Mouse (Mus musculus) brown adipose tissue, adult 24 weeks (tissue): ENCODE measurements around the gene Unc79. TPM values are rescaled to one million over a fixed set of nuclear protein-coding genes. Genes with fewer than 3 reads are reported as not detected.
A peak's percentile ranks its signal among the peaks of the same experiment; 100 is the strongest.

Source experiments
- H3K27ac ChIP-seq: fragments of 200-500 bp; replicated peaks from 2 replicates; pipeline ENCODE4 v1.5.1; 2012; ENCODE audit warnings: low read depth, mild to moderate bottlenecking, low read length
- H3K4me1 ChIP-seq: fragments of 200-500 bp; 2 replicates; pipeline ENCODE4 v1.6.1; 2012; ENCODE audit warnings: low read length, mixed read lengths; ENCODE audit not compliant: control insufficient read depth, insufficient read depth, insufficient read length
- H3K4me3 ChIP-seq: fragments of 200-500 bp; 2 replicates; pipeline ENCODE4 v1.5.1; 2012; ENCODE audit warnings: low read depth, mild to moderate bottlenecking, low read length, moderate library complexity; ENCODE audit not compliant: insufficient read depth
- polyA plus RNA-seq: library from polyadenylated mRNA; stranded (reverse); fragments of >200 nt; gene quantifications from 2 replicates; pipeline ENCODE4 v1.2.4, GENCODE M21; 2012; ENCODE audit not compliant: missing spikeins, insufficient read depth, insufficient read length

Gene Unc79
- polyA plus RNA-seq, 1 experiment = not detected

DNA sequence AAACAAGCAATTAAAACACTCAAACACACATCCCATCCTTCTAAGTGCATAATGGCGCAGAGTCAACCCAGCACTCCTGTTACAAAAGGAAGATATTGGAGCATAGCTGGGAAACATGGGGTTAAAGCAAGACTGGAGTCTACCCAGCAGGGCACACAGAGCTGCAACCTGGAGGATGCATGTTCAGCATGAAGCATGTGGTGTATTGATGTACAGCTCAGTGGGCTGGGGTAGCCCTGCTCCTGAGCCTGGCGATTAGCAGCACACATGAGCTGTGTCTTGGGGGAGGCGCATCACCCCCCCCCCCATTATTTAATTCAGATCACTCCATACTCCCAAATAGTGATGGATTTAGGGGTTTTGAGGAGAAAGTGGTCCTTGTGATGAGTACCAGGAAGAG is 32.9 kb downstream of the Unc79 start:
- Histone ChIP-seq H3K27ac (no peak overlapping the region), H3K4me3 (no peak overlapping the region), H3K4me1 (no peaks in the 10 kb centered on the region)

DNA sequence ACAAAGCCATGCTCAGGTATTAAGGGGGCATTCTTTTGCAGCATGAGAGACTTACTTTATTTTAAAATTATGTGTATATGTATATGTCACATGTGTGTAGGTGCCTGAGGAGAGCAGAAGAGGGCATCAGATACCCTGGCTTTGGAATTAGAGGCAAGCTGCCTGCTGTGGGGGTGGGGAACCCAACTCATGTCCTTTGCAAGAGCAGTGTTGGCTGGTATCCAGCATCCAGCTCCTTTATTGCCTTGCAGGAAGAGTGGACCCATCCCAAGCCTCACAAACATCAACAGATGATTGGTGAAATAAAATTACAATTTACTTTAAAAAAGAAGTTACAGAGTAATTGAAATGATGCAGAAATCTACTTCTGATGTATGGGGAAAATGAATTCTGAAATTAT is 36.7 kb downstream of the Unc79 start:
- no peak overlapping the region for H3K4me3 ChIP-seq
- no peak overlapping the region for H3K27ac ChIP-seq
- H3K4me1 ChIP-seq = no peaks in the 10 kb centered on the region

DNA sequence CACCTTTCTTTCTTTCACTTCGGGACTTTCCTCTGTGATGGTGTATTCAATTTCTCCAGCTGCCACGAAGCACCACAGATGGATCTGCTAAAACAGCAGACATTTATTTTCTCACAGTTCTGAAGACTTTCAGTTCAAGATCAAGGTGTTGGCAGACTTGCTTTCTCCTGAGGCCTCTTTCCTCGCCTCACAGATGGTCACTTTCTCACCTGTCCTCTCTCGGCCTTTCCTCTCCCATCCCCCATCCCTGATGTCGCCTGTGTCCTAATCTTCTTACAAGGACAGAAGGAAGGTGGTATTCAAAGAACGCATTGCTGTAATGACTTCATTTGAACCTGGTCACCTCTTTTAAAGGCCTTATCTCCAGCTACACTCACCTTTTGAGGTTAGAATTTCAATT is 39.1 kb downstream of the Unc79 start:
- Histone ChIP-seq H3K4me1 (no peaks in the 10 kb centered on the region), H3K4me3 (no peak overlapping the region), H3K27ac (no peak overlapping the region)

DNA sequence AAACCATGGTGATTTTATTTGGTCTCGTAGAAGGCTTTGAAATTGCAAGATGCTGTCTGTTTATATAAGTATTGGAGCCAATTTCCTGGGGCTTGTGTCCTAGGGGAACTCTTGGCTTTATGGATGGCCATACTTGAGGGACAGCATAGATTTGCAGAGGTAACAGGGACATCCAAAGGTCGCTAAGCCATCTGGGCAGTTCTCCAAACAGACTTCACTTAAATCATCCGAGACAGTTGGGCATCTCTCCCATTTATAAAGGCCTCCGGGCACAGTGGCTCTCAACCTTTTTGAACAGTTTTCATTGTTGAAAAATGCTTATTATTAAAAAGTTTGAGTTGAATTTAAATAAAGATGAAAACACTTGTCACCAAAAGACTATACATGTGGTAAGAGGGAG is 59.8 kb downstream of the Unc79 start:
- H3K27ac ChIP-seq = no peak overlapping the region
- H3K4me3 ChIP-seq = no peak overlapping the region
- no peaks in the 10 kb centered on the region for H3K4me1 ChIP-seq

DNA sequence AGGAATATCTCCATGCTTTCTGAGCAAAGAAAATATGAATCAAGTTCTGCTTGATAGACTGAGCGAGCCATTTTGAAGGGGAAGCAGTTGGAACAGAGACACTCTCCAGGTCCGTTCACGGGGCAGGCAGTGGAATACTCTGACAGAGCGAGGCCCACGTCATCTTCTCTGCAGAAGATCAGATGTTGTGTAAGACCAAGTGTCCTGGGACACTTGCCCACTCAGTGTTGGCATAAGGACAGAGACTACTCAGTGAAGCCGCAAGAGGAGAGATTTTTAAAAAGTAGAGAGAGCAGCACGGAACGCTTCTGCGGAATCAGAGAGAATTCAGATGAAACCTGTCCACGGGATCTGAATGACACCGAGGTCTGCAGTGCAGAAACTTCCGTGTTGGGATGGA is 69.5 kb downstream of the Unc79 start:
- no peaks in the 10 kb centered on the region for H3K4me1 ChIP-seq
- no peak overlapping the region for H3K27ac ChIP-seq
- H3K4me3 ChIP-seq = no peak overlapping the region

DNA sequence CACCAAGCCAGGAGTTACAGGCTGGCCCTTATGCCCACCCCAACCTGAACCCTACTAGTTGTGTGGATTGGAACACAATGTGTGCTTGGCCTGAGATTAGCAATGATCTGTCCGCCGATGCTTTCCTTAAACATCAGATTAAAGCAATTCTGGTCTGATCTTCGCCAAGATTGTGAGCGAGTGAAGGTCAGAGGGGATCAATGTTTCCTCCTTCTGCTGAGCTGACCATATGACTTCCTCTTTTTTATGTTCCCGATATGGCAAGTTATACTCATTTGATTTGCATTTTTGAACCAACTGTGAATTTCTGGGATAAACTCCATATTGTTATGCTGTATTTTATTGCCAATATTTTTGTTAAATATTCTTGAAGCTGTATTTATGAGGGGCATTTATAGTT is 88.0 kb downstream of the Unc79 start:
- Histone ChIP-seq H3K4me3 (no peak overlapping the region), H3K4me1 (no peaks in the 10 kb centered on the region), H3K27ac (no peak overlapping the region)

DNA sequence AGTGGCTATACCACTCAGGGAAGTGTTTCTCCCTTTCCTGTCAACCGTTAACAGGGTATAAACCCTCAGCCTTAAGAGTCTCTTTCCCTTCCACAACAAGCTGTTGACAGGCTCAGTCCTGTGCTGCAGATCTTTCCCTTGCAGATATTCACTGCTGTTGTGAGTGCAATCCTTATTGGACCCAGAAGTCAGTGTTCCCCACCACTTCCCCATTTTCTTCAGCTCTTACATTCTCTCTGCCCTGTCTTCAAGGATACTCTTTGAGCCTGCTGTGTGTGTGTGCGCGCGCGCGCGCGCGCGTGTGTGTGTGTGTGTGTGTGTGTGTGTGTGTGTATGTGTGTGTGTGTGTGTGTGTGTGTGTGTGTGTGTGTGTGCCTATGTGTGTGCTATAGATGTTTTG is 90.7 kb downstream of the Unc79 start:
- no peak overlapping the region for H3K4me3 ChIP-seq
- H3K27ac ChIP-seq = no peak overlapping the region
- H3K4me1 ChIP-seq = 0 out of 2 replicates have a peak, but pooled peaks cover 4% of the 10 kb centered on the region

DNA sequence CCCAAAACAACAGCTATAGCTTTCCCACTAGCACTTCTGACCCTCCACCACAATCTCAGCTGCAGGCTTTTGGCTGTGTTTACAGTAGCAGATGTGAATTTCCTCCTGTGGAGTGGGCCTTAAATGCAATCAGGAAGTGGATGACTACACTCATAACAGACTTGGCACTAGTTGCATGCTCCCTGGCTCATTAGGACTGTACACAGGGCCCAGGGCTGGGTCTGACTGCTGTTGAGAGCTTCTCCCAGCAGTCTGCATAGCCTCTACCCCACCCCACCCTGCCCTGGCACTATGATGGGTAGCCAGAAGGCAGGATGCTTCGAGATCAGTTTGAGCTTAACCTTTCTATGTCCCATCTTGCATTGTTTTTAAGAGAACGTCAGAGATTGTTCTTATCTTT is 91.5 kb downstream of the Unc79 start:
- no peak overlapping the region for H3K27ac ChIP-seq
- no peak overlapping the region for H3K4me3 ChIP-seq
- 0 out of 2 replicates have a peak, but pooled peaks cover 4% of the 10 kb centered on the region for H3K4me1 ChIP-seq

DNA sequence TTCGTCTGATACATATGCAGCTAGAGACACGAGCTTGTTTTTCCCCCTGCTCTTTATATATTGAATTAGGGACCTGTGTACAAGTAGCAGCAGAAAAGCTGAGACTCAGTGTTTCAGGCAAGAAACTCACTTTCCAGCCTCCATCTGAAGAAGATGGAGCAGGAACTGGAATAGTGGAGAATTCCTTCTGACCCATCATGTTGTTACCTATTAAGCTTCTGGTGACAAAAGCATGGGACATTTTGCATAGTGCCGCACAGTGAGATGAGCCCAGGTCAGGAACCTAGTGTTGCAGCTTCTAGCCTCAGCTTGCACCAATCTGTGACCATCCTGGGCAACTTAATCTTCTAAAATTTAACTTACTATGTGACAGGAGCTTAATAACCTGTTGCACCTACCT is 92.7 kb downstream of the Unc79 start:
- Histone ChIP-seq H3K4me1 (0 out of 2 replicates have a peak, but pooled peaks cover 4% of the 10 kb centered on the region), H3K4me3 (no peak overlapping the region), H3K27ac (no peak overlapping the region)

DNA sequence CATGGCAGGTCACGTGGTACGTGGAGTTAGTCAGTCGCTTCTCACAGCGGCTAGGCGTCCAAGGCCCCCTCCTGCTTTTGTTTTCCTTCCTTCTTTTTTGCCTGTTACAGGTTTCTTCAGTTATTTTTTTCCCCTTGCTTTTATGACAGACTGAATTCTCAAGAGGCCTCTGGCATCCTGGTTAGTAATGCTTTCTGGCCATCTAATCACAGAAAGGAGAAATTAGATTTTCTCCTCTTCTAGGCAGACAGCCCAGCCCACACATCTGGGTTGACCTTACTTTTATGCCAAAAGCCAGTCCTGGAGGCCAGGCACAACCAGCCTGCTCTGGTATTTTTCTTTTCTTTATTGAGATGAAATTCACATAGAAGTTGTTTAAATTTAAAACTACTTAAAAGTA is 94.1 kb downstream of the Unc79 start:
- Histone ChIP-seq H3K4me3 (no peak overlapping the region), H3K27ac (peak overlapping the region; percentile 29; the same call in 1 of the 2 replicates), H3K4me1 (peaks cover 6% of the 10 kb centered on the region; the same call in 1 of the 2 replicates)

DNA sequence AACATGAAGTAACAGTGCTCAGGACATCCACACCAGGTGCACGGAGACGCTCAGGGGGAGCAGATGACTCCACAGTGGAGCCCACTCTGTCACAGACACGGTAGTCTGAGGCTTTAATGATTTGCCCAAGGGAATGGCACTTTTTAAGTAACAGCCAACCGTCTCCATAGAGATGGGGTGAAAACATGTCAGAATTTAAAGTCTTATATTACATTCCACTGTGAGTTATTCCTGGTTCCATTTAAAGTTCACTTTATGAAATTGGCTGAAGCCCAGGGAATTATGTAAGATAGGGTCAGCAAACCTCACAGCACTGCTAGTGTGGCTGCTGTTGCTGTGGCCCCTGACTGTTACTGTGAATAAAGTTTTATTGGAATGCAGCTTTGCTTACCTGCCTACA is 95.8 kb downstream of the Unc79 start:
- Histone ChIP-seq H3K4me3 (no peak overlapping the region), H3K27ac (peak overlapping the region; percentile 89), H3K4me1 (peaks cover 6% of the 10 kb centered on the region; the same call in 1 of the 2 replicates)

DNA sequence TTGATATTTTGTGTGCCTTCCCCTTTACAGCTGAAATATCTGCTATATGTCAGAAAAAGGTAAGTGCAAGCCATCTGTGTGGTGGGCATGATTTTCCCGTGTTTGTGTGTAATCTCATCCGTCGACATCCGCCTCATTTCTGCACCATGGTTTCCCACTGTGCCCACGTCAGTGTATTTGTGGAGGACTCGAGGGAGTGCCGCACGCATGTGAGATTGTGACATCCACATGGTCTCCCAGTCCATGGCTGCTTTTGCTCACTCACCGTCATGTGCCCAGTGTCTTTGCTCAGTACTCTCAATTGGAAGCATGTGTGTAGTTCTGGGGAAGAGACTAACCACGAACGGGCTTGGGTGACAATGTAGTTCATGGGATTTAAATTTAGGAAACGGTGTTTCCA is 101.2 kb downstream of the Unc79 start:
- Histone ChIP-seq H3K27ac (no peak overlapping the region), H3K4me1 (peaks cover 2% of the 10 kb centered on the region; the same call in 1 of the 2 replicates), H3K4me3 (no peak overlapping the region)

DNA sequence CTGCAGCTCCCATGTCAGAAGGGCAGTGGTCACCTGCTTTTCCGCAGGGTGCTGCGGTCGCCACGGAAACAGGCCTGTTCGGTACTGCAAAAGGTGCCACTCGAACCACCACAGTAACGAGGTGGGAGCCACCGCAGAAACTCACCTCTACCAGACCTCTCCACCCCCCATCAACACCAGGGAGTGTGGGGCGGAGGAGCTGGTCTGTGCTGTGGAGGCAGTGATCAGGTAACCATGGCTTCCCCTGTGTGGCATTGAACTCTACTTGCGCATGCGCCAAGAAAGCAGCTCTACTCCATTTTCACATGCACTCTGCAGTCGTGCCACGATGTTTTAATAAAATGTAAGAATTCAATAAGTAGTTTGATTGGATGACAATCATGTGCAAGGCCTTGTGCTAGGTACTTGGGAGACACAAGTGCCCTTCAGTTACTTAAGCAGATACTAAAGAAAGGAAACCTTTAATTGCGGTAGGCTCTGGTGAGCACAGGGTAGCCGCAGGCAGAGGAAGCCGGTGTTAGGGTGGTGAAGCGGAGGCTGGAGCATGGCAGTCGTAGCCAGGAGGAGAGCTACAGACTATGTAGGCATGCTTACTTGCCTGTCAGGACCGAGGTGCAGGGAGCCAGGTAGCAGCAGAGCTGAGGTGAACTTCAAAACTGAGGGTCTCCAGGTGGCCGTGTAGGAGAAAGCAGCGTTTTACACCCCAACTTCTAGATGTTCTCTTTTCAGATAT is 110.8 kb downstream of the Unc79 start:
- Histone ChIP-seq H3K4me3 (no peak overlapping the region), H3K27ac (no peak overlapping the region), H3K4me1 (peaks cover 3% of the 10 kb centered on the region; the same call in 1 of the 2 replicates)

DNA sequence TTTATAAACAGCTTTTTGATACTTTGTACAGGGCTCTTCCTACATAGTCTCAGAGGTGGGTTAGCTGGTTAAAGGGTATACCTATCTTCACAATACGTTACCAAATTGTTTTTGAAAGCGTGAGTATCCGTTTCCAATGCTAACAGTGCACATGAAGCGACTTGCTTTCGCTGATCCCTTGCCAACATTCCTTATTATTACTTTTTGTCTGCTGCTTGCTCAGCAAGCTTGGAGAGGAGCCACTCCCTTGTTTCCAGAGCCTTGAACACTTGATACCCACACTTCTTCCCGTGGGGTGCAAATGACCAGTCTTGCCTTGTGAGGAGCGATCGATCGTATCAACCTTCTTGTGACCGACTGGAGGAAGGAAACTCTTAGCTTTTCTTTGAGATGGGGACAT is 112.1 kb downstream of the Unc79 start:
- H3K27ac ChIP-seq = no peak overlapping the region
- peak overlapping the region; percentile 28; the same call in 1 of the 2 replicates for H3K4me3 ChIP-seq

DNA sequence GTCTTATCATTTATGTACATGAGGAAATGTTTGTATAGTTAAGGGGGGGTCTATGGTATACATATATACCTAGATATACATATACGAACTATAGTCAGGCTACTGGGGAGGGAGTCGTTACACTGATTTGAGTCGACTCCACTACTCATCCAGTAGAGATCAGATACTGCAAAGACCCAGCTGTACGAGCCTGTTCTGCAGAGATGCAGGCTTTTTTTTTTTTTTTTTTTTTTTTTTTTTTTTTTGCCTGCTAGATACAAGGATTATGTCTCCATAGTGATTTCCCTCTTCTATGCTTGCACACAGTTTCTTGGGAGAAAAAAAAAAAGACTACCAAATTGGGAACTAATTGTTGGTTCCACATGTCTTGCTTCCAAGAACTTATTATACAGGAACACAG is 113.5 kb downstream of the Unc79 start:
- no peak overlapping the region for H3K4me3 ChIP-seq
- peaks cover 3% of the 10 kb centered on the region; the same call in 1 of the 2 replicates for H3K4me1 ChIP-seq
- H3K27ac ChIP-seq = no peak overlapping the region

More for the DNA sequence above, 112.1 kb downstream of the Unc79 start:
- peaks cover 3% of the 10 kb centered on the region; the same call in 1 of the 2 replicates for H3K4me1 ChIP-seq

DNA sequence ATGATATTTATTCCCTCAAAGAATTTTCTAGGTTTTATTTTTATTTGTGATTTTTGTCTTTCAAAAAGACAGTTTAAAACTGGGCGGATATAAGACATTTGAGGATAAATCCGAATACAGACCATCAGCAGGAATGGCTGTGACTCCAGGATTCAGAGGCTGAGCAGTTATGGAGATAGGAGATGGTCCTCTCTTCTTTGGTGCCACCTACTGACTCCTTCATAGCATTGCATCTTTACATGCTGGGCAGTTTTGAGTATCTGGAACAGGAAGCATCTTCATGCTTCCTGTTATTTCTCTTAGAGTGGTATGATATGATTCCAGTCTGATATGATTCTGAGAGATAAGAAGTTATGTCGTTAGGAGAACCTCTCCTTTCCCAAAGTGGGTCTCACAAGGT is 116.3 kb downstream of the Unc79 start:
- no peak overlapping the region for H3K4me3 ChIP-seq
- peaks cover 3% of the 10 kb centered on the region; the same call in 1 of the 2 replicates for H3K4me1 ChIP-seq
- H3K27ac ChIP-seq = no peak overlapping the region
